Mouse (Mus musculus): Measurements from ENCODE around the gene Pald1.

Pald1 gene

GRCm38 (mm10) chr10:61277918-61278674 lies 105.2 kb downstream of the Pald1 start:
- no peak for DNase-seq (ENCODE audit: low read depth)

- no peak for DNase-seq (ENCODE audit: low read depth)
Measured at GRCm38 (mm10) chr10:61277051-61277450, 106.3 kb downstream of the Pald1 start.

GRCm38 (mm10) chr10:61275669-61276110 lies 107.6 kb downstream of the Pald1 start:
- no peak for DNase-seq (ENCODE audit: low read depth)

GRCm38 (mm10) chr10:61274532-61274931 lies 108.8 kb downstream of the Pald1 start:
- DNase-seq (ENCODE audit: low read depth), result no peak

- DNase-seq (ENCODE audit: low read depth), result no peak
Measured at GRCm38 (mm10) chr10:61273844-61274215, 109.5 kb downstream of the Pald1 start.

- no peak for DNase-seq (ENCODE audit: low read depth)
Measured at GRCm38 (mm10) chr10:61273081-61273843, 110.1 kb downstream of the Pald1 start, which contains the start of gene Adamts14. TSS of gene Adamts14 (minus strand) at chr10:61273438.

GRCm38 (mm10) chr10:61272631-61273030 lies 110.7 kb downstream of the Pald1 start:
- no peak for DNase-seq (ENCODE audit: low read depth)

GRCm38 (mm10) chr10:61272089-61272626 lies 111.2 kb downstream of the Pald1 start:
- DNase-seq (ENCODE audit: low read depth), result peak; percentile 76

Data from fibroblast of lung, adult 2 months (primary cell).